Mouse (Mus musculus) left cerebral cortex, adult 8-10 months (tissue): ENCODE measurements at regions not wholly inside any gene's neighbourhood (a gene's known extent, or its start where the extent isn't known, plus 50 kb on each side); places are given as distances from the start of the nearest gene placed in this dataset.

Source experiments
- DNase-seq, 2 experiments: peaks; one replicate each; pipeline ENCODE4 v3.0.0; 2022; ENCODE audit warnings: low spot score in 2 of 2

GRCm38 (mm10) chr6:51094304-51094703 is 338.2 kb upstream of the Nfe2l3 start:
- DNase-seq, result no peak

GRCm38 (mm10) chr6:51097488-51097887 is 335.0 kb upstream of the Nfe2l3 start:
- DNase-seq, result no peak

- no peak for DNase-seq
Observed at GRCm38 (mm10) chr6:51100341-51100740, 332.1 kb upstream of the Nfe2l3 start.

GRCm38 (mm10) chr6:51103236-51103635 is 329.2 kb upstream of the Nfe2l3 start:
- no peak for DNase-seq

GRCm38 (mm10) chr6:51104336-51104735 is 328.1 kb upstream of the Nfe2l3 start:
- no peak for DNase-seq

GRCm38 (mm10) chr6:51108336-51108956 is 324.0 kb upstream of the Nfe2l3 start:
- no peak for DNase-seq

GRCm38 (mm10) chr6:51110596-51110995 is 321.9 kb upstream of the Nfe2l3 start:
- DNase-seq, result no peak

GRCm38 (mm10) chr6:51114604-51115333 is 317.7 kb upstream of the Nfe2l3 start:
- DNase-seq, result no peak

- no peak for DNase-seq
Observed at GRCm38 (mm10) chr6:51118833-51119535, 313.5 kb upstream of the Nfe2l3 start.

- DNase-seq, result no peak
Observed at GRCm38 (mm10) chr6:51119691-51120302, 312.7 kb upstream of the Nfe2l3 start.

GRCm38 (mm10) chr6:51122941-51123340 is 309.5 kb upstream of the Nfe2l3 start:
- DNase-seq, result no peak

GRCm38 (mm10) chr6:51127851-51128250 is 304.6 kb upstream of the Nfe2l3 start:
- no peak for DNase-seq

GRCm38 (mm10) chr6:51129096-51129495 is 303.4 kb upstream of the Nfe2l3 start:
- DNase-seq, result no peak

- no peak for DNase-seq
Observed at GRCm38 (mm10) chr6:51129591-51129990, 302.9 kb upstream of the Nfe2l3 start.

GRCm38 (mm10) chr6:51144762-51145161 is 287.7 kb upstream of the Nfe2l3 start:
- no peak for DNase-seq

GRCm38 (mm10) chr6:51145863-51146262 is 286.6 kb upstream of the Nfe2l3 start:
- DNase-seq, result no peak

GRCm38 (mm10) chr6:51148821-51149220 is 283.6 kb upstream of the Nfe2l3 start:
- no peak for DNase-seq

- no peak for DNase-seq
Observed at GRCm38 (mm10) chr6:51150066-51150465, 282.4 kb upstream of the Nfe2l3 start.

GRCm38 (mm10) chr6:51150486-51150885 is 282.0 kb upstream of the Nfe2l3 start:
- no peak for DNase-seq

- no peak for DNase-seq
Observed at GRCm38 (mm10) chr6:51150916-51151315, 281.6 kb upstream of the Nfe2l3 start.

- DNase-seq, result no peak
Observed at GRCm38 (mm10) chr6:51156836-51157370, 275.6 kb upstream of the Nfe2l3 start.

- DNase-seq, result no peak
Observed at GRCm38 (mm10) chr6:51161149-51161548, 271.3 kb upstream of the Nfe2l3 start.
